Mouse (Mus musculus) bone marrow macrophage, adult 2 months (primary cell): ENCODE measurements around the gene Gstk1. TPM values are rescaled to one million over a fixed set of nuclear protein-coding genes. Genes with fewer than 3 reads are reported as not detected.

Experiments
- H3K27ac ChIP-seq: 2 replicates; pipeline ENCODE4 v1.5.1; 2012; ENCODE audit warnings: low read depth, low read length; ENCODE audit not compliant: insufficient read depth
- H3K4me1 ChIP-seq: 2 replicates; pipeline ENCODE4 v1.6.1; 2012; ENCODE audit warnings: low read length; ENCODE audit not compliant: control insufficient read depth, insufficient read depth
- H3K4me3 ChIP-seq: 2 replicates; pipeline ENCODE4 v1.5.1; 2012; ENCODE audit warnings: mild to moderate bottlenecking, low read length, moderate library complexity; ENCODE audit not compliant: insufficient read depth
- CTCF ChIP-seq: IDR thresholded peaks from 2 replicates; pipeline ENCODE4 v1.5.1; 2012; ENCODE audit warnings: low read depth, mild to moderate bottlenecking, low read length, moderate library complexity
- POLR2A ChIP-seq: IDR thresholded peaks from 2 replicates; pipeline ENCODE4 v1.6.1; 2012; ENCODE audit warnings: mild to moderate bottlenecking, low read depth, low read length, borderline replicate concordance
- polyA plus RNA-seq: library from polyadenylated mRNA; stranded (reverse); fragments of >200 nt; gene quantifications from 2 replicates; pipeline ENCODE4 v1.2.4, GENCODE M21; 2012; ENCODE audit not compliant: missing spikeins, insufficient read depth, insufficient read length

Gene Gstk1
- polyA plus RNA-seq, 1 experiment = 18.6 TPM

GRCm38 (mm10) chr6:42265391-42266330 is 19.9 kb downstream of the Gstk1 start:
- TF ChIP-seq CTCF (no peak), POLR2A (no peak)
- peak overlapping the region; percentile 93 for H3K4me3 ChIP-seq
- peak overlapping the region; percentile 88 for H3K27ac ChIP-seq
- H3K4me1 ChIP-seq = peaks cover 11% of the 10 kb centered on the region

GRCm38 (mm10) chr6:42270817-42271216 is 25.1 kb downstream of the Gstk1 start:
- Histone ChIP-seq H3K4me1 (peaks cover 11% of the 10 kb centered on the region), H3K27ac (no peak overlapping the region), H3K4me3 (no peak overlapping the region)
- TF ChIP-seq CTCF = no peak
- TF ChIP-seq POLR2A = no peak

- no peak overlapping the region for H3K27ac ChIP-seq
- H3K4me1 ChIP-seq = no peaks in the 10 kb centered on the region
- TF ChIP-seq CTCF (no peak), POLR2A (no peak)
- no peak overlapping the region for H3K4me3 ChIP-seq
These were observed 30.4 kb downstream of the Gstk1 start for GRCm38 (mm10) chr6:42276151-42276550.

GRCm38 (mm10) chr6:42282865-42283528 is 37.3 kb downstream of the Gstk1 start:
- peaks cover 8% of the 10 kb centered on the region for H3K4me1 ChIP-seq
- TF ChIP-seq CTCF (no peak), POLR2A (no peak)
- H3K27ac ChIP-seq = no peak overlapping the region
- H3K4me3 ChIP-seq = no peak overlapping the region

- no peak within 1 kb of the TSS for H3K4me3 ChIP-seq
- H3K4me1 ChIP-seq = peaks cover 8% of the 10 kb centered on the region
- no peak within 1 kb of the TSS for H3K27ac ChIP-seq
- TF ChIP-seq POLR2A (no peak), CTCF (no peak)
These were observed 40.7 kb downstream of the Gstk1 start, which contains the start of gene Clcn1 for GRCm38 (mm10) chr6:42286448-42286847. TSS of gene Clcn1 (plus strand) at chr6:42286685.

GRCm38 (mm10) chr6:42287562-42287961 is 41.8 kb downstream of the Gstk1 start:
- peaks cover 8% of the 10 kb centered on the region for H3K4me1 ChIP-seq
- no peak overlapping the region for H3K4me3 ChIP-seq
- H3K27ac ChIP-seq = no peak overlapping the region
- TF ChIP-seq POLR2A (no peak), CTCF (no peak)

GRCm38 (mm10) chr6:42293327-42293726 is 47.6 kb downstream of the Gstk1 start:
- Histone ChIP-seq H3K4me3 (no peak overlapping the region), H3K27ac (no peak overlapping the region), H3K4me1 (peaks cover 23% of the 10 kb centered on the region)
- TF ChIP-seq CTCF = no peak
- TF ChIP-seq POLR2A = no peak

GRCm38 (mm10) chr6:42295549-42296094 is 49.9 kb downstream of the Gstk1 start:
- Histone ChIP-seq H3K27ac (peak overlapping the region; percentile 6; the same call in 1 of the 2 replicates), H3K4me1 (peaks cover 37% of the 10 kb centered on the region), H3K4me3 (no peak overlapping the region)
- no peak for TF ChIP-seq POLR2A
- no peak for TF ChIP-seq CTCF

GRCm38 (mm10) chr6:42299362-42299761 is 53.6 kb downstream of the Gstk1 start:
- Histone ChIP-seq H3K27ac (peak overlapping the region; percentile 72), H3K4me1 (peaks cover 36% of the 10 kb centered on the region)
- TF ChIP-seq POLR2A (no peak), CTCF (no peak)

More at GRCm38 (mm10) chr6:42299362-42299761, 53.6 kb downstream of the Gstk1 start:
- H3K4me3 ChIP-seq = peak overlapping the region; percentile 45

Other genes with a start within 250 kb of the Gstk1 start
- not detected in 2 replicates for gene Sva, start 207.5 kb upstream of the Gstk1 start, polyA plus RNA-seq
- not detected in 2 replicates for gene Tas2r139, start 105.0 kb upstream of the Gstk1 start, polyA plus RNA-seq
- not detected in 2 replicates for gene Tas2r144, start 30.6 kb upstream of the Gstk1 start, polyA plus RNA-seq
- not detected in 2 replicates for gene Tmem139, start 16.0 kb downstream of the Gstk1 start, polyA plus RNA-seq
- gene Casp2, start 19.1 kb downstream of the Gstk1 start, polyA plus RNA-seq = 37.0 and 37.5 TPM in 2 replicates
- gene Clcn1, start 40.8 kb downstream of the Gstk1 start, polyA plus RNA-seq = 0.36 TPM in 1 of 2 replicates, not detected in the other
- not detected in 2 replicates for gene Fam131b, start 78.7 kb downstream of the Gstk1 start, polyA plus RNA-seq
- 88.7 and 98.6 TPM in 2 replicates for gene Zyx, start 103.7 kb downstream of the Gstk1 start, polyA plus RNA-seq
- not detected in 2 replicates for gene Epha1, start 127.3 kb downstream of the Gstk1 start, polyA plus RNA-seq
- not detected in 2 replicates for gene Tas2r143, start 154.3 kb downstream of the Gstk1 start, polyA plus RNA-seq
- not detected in 2 replicates for gene Tas2r135, start 159.5 kb downstream of the Gstk1 start, polyA plus RNA-seq
- not detected in 2 replicates for gene Tas2r126, start 188.6 kb downstream of the Gstk1 start, polyA plus RNA-seq
- gene Olfr458, start 219.3 kb downstream of the Gstk1 start, polyA plus RNA-seq = not detected in 2 replicates
- not detected in 2 replicates for gene Olfr457, start 230.4 kb downstream of the Gstk1 start, polyA plus RNA-seq
- not detected in 2 replicates for gene Olfr456, start 241.3 kb downstream of the Gstk1 start, polyA plus RNA-seq